Mouse (Mus musculus) activated CD4-positive, CD25-positive, alpha-beta regulatory T cell, adult 4 months (primary cell): ENCODE data around the gene Lrp1. TPM values are rescaled to one million over a fixed set of nuclear protein-coding genes. Genes with fewer than 3 reads are reported as not detected.
"Not testable (repeated sequence)": the region's sequence is repeated elsewhere in the genome, so short reads cannot be mapped to it uniquely, and the experiment has no call there.

Source experiments
- ATAC-seq: one replicate; pipeline ENCODE4 v1.8.0; 2017
- polyA plus RNA-seq, 2 experiments: library from polyadenylated mRNA; unstranded; fragments of 100-300 nt; shearing (Covaris generic); gene quantifications; one replicate each; pipeline ENCODE4 v1.2.1; 2017

Gene Lrp1
- polyA plus RNA-seq: under 1 TPM in 1 of 2 experiments, not detected in 1; 0.57 TPM

GRCm38 (mm10) chr10:127620406-127621190, at the start of gene Lrp1:
TSS of gene Lrp1 (minus strand) at chr10:127621148.
- no peak for ATAC-seq

- no peak for ATAC-seq
These were observed 49.2 kb upstream of the Lrp1 start for GRCm38 (mm10) chr10:127670185-127670584.

DNA sequence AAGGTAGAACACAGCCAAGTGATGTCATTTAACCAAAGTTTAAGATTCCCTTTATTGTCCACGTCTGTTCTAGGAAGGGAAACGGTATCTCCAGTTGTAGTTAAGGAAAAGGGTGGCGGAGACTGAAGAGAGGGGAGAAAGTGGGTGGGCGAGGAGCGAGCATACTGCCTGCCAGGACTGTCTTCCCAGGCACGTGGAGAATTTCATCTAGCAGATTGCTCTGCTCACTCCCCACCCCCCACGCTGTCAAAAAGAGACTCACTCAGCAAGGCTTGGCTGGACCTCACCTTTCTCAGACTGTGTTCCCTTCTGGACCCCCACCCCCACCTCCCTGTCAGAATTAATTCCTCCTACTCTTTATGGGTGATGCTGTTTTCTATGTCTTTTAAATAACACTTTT, 48.2 kb upstream of the Lrp1 start:
- ATAC-seq: no peak

DNA sequence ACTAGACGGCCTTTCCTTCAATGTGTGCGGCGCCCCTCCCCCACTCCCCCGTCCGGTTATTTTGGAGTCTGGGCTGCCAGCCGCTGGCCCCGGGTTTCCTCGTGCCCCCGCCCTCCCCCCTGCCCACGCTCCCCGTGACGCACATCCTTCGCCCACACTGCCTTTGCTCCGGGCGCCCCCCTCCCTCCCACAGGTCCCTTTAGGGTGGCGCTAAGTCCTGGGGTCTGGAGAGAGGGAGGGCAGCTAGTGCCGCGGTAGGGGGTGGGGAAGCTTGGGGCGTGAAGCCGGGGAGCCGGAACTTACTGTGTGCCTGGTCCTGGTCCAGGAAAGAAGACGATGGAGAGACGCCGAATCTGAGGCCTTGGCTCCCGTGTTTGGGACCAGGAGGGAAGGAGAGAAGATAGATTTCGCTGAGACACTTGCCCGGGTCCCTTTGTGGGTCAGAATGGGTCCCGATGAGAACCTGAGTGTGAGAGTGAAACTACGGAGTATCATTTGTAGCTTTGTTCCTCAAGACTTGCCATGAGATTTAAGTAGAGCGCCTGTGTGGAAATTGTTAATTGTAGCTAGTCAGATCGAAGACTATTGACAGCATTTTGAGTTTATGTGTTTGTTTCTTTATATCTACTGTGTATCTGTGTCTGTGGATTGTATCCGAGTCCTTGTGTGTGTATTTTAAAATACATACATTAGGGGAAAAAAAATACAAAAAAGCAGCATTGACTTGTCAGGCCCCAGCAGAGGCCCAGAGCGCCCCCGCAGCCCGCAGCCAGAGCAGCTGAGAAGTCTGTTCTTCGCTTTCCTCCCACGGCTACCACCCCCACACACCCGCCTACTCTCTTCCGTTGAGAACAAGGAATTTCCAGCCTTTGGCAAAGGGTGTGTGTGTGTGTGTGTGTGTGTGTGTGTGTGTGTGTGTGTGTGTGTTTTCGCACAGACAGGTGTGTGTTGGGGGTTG, 47.4 kb upstream of the Lrp1 start, which contains the start of gene Nab2:
Nab2 (minus strand) TSS at position 476 of the 958 bp plus-strand sequence.
- ATAC-seq: peak; percentile 55

DNA sequence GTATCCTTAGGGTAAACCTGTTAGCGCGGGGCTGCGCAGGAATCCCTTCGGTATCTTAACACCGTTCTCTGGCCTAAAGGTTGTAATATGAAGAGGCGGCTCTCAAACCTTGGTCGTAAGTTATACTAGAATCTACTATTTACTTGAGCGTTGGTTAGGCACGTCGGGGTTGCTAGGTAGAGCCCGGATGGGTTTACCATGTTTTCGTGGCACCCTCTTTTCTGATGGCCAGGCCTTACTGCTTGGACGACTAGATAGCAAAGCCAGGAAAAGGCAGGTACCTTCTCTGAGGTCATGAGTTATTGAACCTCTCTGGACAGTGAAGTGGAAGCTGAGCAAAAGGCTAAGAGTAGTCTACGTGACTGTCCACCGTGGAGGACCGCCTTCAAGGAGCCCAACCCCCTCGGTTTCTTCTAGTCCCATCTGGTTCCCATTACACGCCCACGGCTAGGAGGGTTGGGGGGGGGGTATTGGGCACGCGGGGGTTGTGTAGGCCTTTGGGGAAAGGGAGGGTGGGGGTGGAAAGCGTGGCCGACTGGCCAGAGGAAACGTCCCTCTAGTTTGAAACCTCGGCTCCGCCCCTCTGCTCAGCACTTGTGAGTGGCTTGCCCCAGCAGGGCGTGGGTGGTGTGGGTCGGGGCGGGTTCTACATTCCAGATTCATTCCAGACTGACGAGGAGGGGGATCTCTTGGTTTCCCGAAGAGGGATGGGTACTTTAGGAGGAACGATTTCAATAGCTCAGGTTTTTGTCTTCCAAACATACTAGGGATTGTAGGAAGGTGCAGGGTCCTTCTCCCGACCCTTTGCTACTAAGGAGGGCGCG, 46.5 kb upstream of the Lrp1 start:
- peak; percentile 37 for ATAC-seq

DNA sequence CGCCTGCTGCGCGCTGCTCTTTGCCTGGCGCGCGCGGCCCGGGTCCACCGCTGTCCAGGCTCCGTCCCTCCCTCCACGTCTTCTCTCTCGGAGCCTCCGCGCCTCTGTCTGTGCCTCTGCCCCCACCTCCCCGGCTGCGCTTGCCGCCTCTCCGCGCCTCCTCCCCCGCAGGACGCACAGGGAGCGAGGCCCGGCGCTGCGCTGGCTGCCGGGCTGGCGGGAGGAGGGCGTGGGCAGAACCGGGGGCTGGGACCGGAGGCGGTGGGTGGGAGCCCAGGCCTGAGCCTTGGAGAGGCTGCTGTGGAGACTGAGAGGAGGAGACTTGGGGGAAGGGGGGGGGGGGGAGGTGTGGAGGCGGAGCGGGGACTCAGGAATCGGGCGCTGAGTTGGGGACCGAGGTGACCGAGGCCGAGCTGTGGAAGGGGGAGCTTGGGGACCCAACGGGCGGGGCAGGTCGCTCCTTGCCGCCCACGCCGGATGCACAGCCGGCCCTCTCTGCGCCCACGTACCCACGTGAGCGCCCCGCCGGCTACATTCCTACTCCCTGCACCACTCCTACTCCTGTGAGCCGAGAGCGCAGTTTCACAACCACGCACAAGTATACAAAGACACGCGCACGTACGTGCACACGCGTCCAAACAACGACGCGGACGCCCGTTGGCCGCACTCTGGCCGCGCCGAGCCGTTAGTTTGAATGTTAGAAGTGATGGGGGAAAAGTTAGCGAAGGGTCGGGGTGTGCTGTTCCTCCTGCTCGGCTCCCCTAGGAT, 45.7 kb upstream of the Lrp1 start, which contains the start of gene Nemp1:
Nemp1 (plus strand) TSS at position 401 of the 768 bp plus-strand sequence.
- peak; percentile 16 for ATAC-seq

GRCm38 (mm10) chr10:127665366-127666181, 44.6 kb upstream of the Lrp1 start:
- no peak for ATAC-seq

GRCm38 (mm10) chr10:127664891-127665290, 43.9 kb upstream of the Lrp1 start:
- ATAC-seq: no peak

- ATAC-seq: no peak
These were observed 43.2 kb upstream of the Lrp1 start for GRCm38 (mm10) chr10:127664166-127664565.

GRCm38 (mm10) chr10:127663590-127663989, 42.6 kb upstream of the Lrp1 start:
- no peak for ATAC-seq

GRCm38 (mm10) chr10:127662666-127663253, 41.8 kb upstream of the Lrp1 start:
- ATAC-seq: no peak

DNA sequence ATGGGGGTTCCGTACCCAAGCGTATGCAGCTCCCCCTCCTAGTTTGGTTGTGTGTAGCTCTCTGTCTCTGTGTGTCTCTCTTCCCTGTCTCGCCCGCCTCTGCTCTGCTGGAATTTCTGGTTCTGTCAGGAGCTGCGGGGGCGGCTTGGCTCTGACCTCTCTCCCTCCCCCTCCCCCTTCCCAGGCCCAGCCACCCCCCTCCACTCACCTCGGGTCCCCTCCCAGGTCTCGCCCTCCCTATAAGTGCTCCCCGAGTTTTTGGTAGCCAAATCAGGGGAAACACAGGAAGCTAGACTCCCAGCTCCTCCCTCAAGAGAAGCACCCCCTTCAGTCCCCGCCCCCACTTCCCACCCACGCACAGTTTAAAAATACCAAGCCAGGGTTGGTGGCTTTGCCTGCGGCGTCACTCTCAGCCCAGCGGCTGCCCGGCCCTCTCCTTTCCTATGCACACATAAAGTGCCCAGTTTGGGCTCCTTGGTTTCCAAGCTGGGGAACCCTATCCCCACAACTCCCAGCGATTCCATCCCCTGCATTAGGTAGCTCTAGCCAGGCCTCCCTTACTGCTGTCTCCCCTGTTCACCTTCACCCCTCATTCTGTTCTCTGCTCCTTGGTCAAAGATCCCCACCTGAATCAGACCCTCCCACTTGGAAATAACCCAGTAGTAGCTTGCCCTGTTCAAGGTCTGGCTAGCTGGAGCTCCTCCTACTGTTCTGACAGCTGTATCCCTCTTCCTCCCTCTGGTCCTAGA, 41.1 kb upstream of the Lrp1 start:
- ATAC-seq: peak; percentile 57

GRCm38 (mm10) chr10:127661291-127661914, 40.5 kb upstream of the Lrp1 start:
- ATAC-seq: no peak

- no peak for ATAC-seq
These were observed 38.6 kb upstream of the Lrp1 start for GRCm38 (mm10) chr10:127659551-127659950.

- ATAC-seq: peak; percentile 14
These were observed 37.1 kb upstream of the Lrp1 start for GRCm38 (mm10) chr10:127658076-127658475.

DNA sequence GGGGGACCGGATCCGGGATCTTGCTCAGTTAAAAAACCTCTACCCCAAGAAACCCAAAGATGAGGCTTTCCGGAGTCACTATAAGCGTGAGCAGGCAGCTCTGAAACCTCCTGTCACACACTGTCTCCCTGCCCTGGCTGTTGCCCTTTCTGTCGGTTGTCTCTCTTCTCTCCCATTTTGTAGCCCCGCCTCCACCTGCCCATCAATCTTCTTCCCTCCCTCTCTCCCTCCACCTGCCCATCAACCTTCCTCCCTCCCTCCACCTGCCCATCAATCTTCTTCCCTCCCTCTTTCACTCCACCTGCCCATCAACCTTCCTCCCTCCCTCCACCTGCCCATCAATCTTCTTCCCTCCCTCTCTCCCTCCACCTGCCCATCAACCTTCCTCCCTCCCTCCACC, 36.7 kb upstream of the Lrp1 start:
- not testable (repeated sequence) for ATAC-seq

GRCm38 (mm10) chr10:127654970-127655579, 34.1 kb upstream of the Lrp1 start:
- ATAC-seq: peak; percentile 25

DNA sequence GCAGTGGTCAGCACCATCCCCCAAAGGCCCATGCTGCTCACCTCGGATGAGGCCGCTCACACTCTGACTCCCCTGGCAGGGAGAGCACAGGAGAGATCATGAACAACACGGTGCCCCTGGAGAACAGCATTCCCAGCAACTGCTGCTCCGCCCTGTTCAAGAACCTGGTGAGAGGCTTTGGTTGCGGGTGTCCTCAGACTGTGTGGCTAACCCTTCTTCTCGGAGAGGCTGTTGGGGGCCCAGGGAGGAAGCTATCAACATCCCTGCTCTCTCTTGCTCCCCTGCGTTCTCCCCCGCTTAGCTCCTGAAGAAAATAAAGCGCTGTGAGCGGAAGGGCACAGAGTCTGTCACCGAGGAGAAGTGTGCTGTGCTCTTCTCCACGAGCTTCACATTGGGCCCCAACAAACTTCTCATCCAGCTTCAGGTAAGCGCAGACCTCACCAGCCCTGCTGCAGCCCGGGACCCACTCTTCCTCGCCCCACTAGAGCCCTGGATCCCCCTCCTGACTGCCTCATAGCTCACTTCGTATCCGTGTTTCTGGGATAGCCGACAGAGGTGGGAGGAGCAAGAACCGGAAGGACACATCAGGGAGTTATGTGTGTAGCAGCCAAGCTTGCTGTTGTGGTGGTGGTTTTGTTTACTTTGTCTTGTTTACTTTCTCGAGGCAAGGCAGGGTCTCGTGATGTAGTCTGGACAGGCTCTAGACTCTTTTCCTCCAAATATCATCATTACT, 32.1 kb upstream of the Lrp1 start:
- no peak for ATAC-seq
